Mouse (Mus musculus) c-Kit-positive CD71-positive TER-119-negative erythroid progenitor cells, embryonic 14.5 days (primary cell): ENCODE measurements around the gene Adcy9.

Source experiments
- DNase-seq: peaks from one replicate; pipeline ENCODE4 v3.0.0-alpha.2; 2013; ENCODE audit warnings: low read depth

Adcy9 gene

GRCm38 (mm10) chr16:4418776-4419545 lies 1.3 kb downstream of the Adcy9 start:
- no peak for DNase-seq

- DNase-seq: no peak
Measured at GRCm38 (mm10) chr16:4418072-4418471, 2.2 kb downstream of the Adcy9 start.

- DNase-seq: no peak
Measured at GRCm38 (mm10) chr16:4417455-4417854, 2.8 kb downstream of the Adcy9 start.

- no peak for DNase-seq
Measured at GRCm38 (mm10) chr16:4414881-4415585, 5.3 kb downstream of the Adcy9 start.

GRCm38 (mm10) chr16:4413988-4414880 lies 6.1 kb downstream of the Adcy9 start:
- no peak for DNase-seq

GRCm38 (mm10) chr16:4413301-4413700 lies 7.0 kb downstream of the Adcy9 start:
- DNase-seq: no peak

GRCm38 (mm10) chr16:4412298-4412697 lies 8.0 kb downstream of the Adcy9 start:
- DNase-seq: no peak

- DNase-seq: no peak
Measured at GRCm38 (mm10) chr16:4411296-4411695, 9.0 kb downstream of the Adcy9 start.

- no peak for DNase-seq
Measured at GRCm38 (mm10) chr16:4407536-4407935, 12.8 kb downstream of the Adcy9 start.

GRCm38 (mm10) chr16:4406706-4407105 lies 13.6 kb downstream of the Adcy9 start:
- DNase-seq: no peak

GRCm38 (mm10) chr16:4406047-4406586 lies 14.2 kb downstream of the Adcy9 start:
- no peak for DNase-seq

- DNase-seq: no peak
Measured at GRCm38 (mm10) chr16:4404933-4405761, 15.2 kb downstream of the Adcy9 start.

- no peak for DNase-seq
Measured at GRCm38 (mm10) chr16:4401109-4401508, 19.2 kb downstream of the Adcy9 start.

GRCm38 (mm10) chr16:4399471-4400223 lies 20.7 kb downstream of the Adcy9 start:
- DNase-seq: no peak

- no peak for DNase-seq
Measured at GRCm38 (mm10) chr16:4398782-4399181, 21.5 kb downstream of the Adcy9 start.

GRCm38 (mm10) chr16:4397636-4398035 lies 22.7 kb downstream of the Adcy9 start:
- DNase-seq: no peak

GRCm38 (mm10) chr16:4395687-4396341 lies 24.5 kb downstream of the Adcy9 start:
- DNase-seq: no peak

GRCm38 (mm10) chr16:4394991-4395590 lies 25.2 kb downstream of the Adcy9 start:
- DNase-seq: no peak

- no peak for DNase-seq
Measured at GRCm38 (mm10) chr16:4383473-4384038, 36.7 kb downstream of the Adcy9 start.
